Mouse (Mus musculus) heart, postnatal 0 days (tissue): Measurements from ENCODE around the gene Cbr4.

Source experiments
- CTCF ChIP-seq: IDR thresholded peaks from 2 replicates; pipeline ENCODE4 v1.5.1; 2016; ENCODE audit warnings: antibody characterized with exemption, control low read depth, low read depth
- EP300 ChIP-seq: IDR thresholded peaks from 2 replicates; pipeline ENCODE4 v1.6.1; 2016; ENCODE audit warnings: antibody characterized with exemption, low read depth

- TF ChIP-seq CTCF = peak; percentile 39
- TF ChIP-seq EP300 = no peak
These were observed 62.6 kb downstream of the Cbr4 start for GRCm38 (mm10) chr8:61550006-61550748.
